ENCODE assay signal across 9 mouse cellular contexts in genomic region chr12:102703441-102703840, GRCm38 (mm10). TPM values are rescaled to one million over a fixed set of nuclear protein-coding genes. Genes with fewer than 3 reads are reported as not detected.
A peak's percentile ranks its signal among the peaks of the same experiment; 100 is the strongest.
DNase-seq lines count a peak whose midpoint lies in the region; ATAC-seq and TF ChIP-seq lines count a peak whose summit lies in the region.
"Had no signal": no experiment of that assay in that cellular context is flagged by ENCODE, and none has a peak within 500 bp of the region (broad histone marks: within the 10 kb centered on the region; RNA-seq: fewer than 3 reads in every experiment).

No protein-coding gene starts in this region.

- H3K4me1 ChIP-seq in lung, embryonic 16.5 days (replicated peaks; ENCODE audit: control insufficient read depth, insufficient read depth, low read length), result peaks cover 28% of the 10 kb centered on the region
- H3K4me1 ChIP-seq in limb, embryonic 10.5 days, result peaks cover 63% of the 10 kb centered on the region
- H3K4me1 ChIP-seq in olfactory bulb, adult 2 months (ENCODE audit: control insufficient read depth, insufficient read depth, low read length), result peaks cover 48% of the 10 kb centered on the region

- no peak for TF ChIP-seq CTCF in olfactory bulb, adult 2 months (IDR thresholded peaks at IDR 0.05; ENCODE audit: insufficient read depth, low read depth, low read length)

- DNase-seq in CD4-positive, CD25-positive, alpha-beta regulatory T cell, adult 2 months (ENCODE audit: low read depth, low spot score), result peak; percentile 17
- no peak for DNase-seq in lung, adult 18-20 months
- no peak for DNase-seq in limb, embryonic 10.5 days (ENCODE audit: low spot score)
- DNase-seq in adrenal gland, postnatal 4 days (ENCODE audit: low spot score in 2 of 2), result no peak

- no peak for TF ChIP-seq POLR2A in olfactory bulb, adult 2 months (IDR thresholded peaks at IDR 0.05; ENCODE audit: insufficient read depth, low read depth, low read length)

- no peaks in the 10 kb centered on the region for H3K36me3 ChIP-seq in lung, embryonic 16.5 days (ENCODE audit: control insufficient read depth, insufficient read depth, low read length)
- no peaks in the 10 kb centered on the region for H3K36me3 ChIP-seq in limb, embryonic 10.5 days

- H3K9me3 ChIP-seq in lung, embryonic 16.5 days (ENCODE audit: control insufficient read depth, low read length), result no peaks in the 10 kb centered on the region
- no peaks in the 10 kb centered on the region for H3K9me3 ChIP-seq in limb, embryonic 10.5 days (replicated peaks)

- peak overlapping the region; percentile 98 for H3K4me2 ChIP-seq in lung, embryonic 16.5 days (ENCODE audit: low read depth, low read length)

- no peak overlapping the region; the same call in 1 of the 2 replicates for H3K9ac ChIP-seq in lung, embryonic 16.5 days (ENCODE audit: low read length)

- no peaks in the 10 kb centered on the region for H3K27me3 ChIP-seq in lung, embryonic 16.5 days (ENCODE audit: control insufficient read depth, insufficient read depth, low read depth, low read length)
- peaks cover 19% of the 10 kb centered on the region; the same call in 1 of the 2 replicates for H3K27me3 ChIP-seq in limb, embryonic 10.5 days (ENCODE audit: low read depth, poor library complexity, severe bottlenecking)

- no peak overlapping the region for H3K27ac ChIP-seq in lung, embryonic 16.5 days (ENCODE audit: low read length)
- peak overlapping the region; percentile 75; the same call in 1 of the 2 replicates for H3K27ac ChIP-seq in limb, embryonic 10.5 days
- peak overlapping the region; percentile 49; the same call in 1 of the 2 replicates for H3K27ac ChIP-seq in olfactory bulb, adult 2 months (ENCODE audit: insufficient read depth, low read depth, low read length)

- 49% methylated on average over 6 of the region's 6 CpGs for WGBS in lung, embryonic 16.5 days
- 60% methylated on average over 6 of the region's 6 CpGs for WGBS in limb, embryonic 10.5 days
- WGBS in olfactory bulb, adult 2 months, result 14% methylated on average over 6 of the region's 6 CpGs

- ATAC-seq in CD4-positive, CD25-positive, alpha-beta regulatory T cell, adult 4 months, result no peak
- ATAC-seq in lung, embryonic 16.5 days (ENCODE audit: low read depth), result no peak
- ATAC-seq in frontal cortex, adult (ENCODE audit: low TSS enrichment), result no peak

- H3K4me3 ChIP-seq in lung, embryonic 16.5 days (ENCODE audit: low read length), result peak overlapping the region; percentile 79
- peak overlapping the region; percentile 80 for H3K4me3 ChIP-seq in limb, embryonic 10.5 days
- H3K4me3 ChIP-seq in olfactory bulb, adult 2 months (ENCODE audit: insufficient read depth, low read depth, low read length), result peak overlapping the region; percentile 96

RNA-seq across cellular contexts. Expression of gene Itpk1, which starts 1.3 kb away (rescaled TPM):
- polyA plus RNA-seq in CD4-positive, CD25-positive, alpha-beta regulatory T cell, adult 4 months (2017; shearing (Covaris generic)), result 10 to 100 TPM; 16.3 to 20.8 TPM
- polyA plus RNA-seq in lung, embryonic 16.5 days (2015; fragmentation: Nextera tagmentation; extraction: Ambion mirVana), result 10.6 and 11.8 TPM in 2 replicates
- polyA plus RNA-seq in limb, embryonic 10.5 days (2016; fragmentation: Nextera tagmentation; extraction: Ambion mirVana), result 9.7 and 11.0 TPM in 2 replicates
- not detected in 2 replicates for polyA plus RNA-seq in olfactory bulb, adult 2 months (2012; ENCODE audit: insufficient read depth, insufficient read length, low replicate concordance, missing spikeins)
- 10 to 100 TPM; 46.6 to 57.7 TPM for total RNA-seq in adrenal gland, postnatal 4 days (2021)

RNA-seq across cellular contexts. Expression of gene Moap1, which starts 40.0 kb away (rescaled TPM):
- 1 to 10 TPM; 4.6 to 9.5 TPM for polyA plus RNA-seq in CD4-positive, CD25-positive, alpha-beta regulatory T cell, adult 4 months (2017; shearing (Covaris generic))
- 22.0 and 24.4 TPM in 2 replicates for polyA plus RNA-seq in lung, embryonic 16.5 days (2015; fragmentation: Nextera tagmentation; extraction: Ambion mirVana)
- polyA plus RNA-seq in limb, embryonic 10.5 days (2016; fragmentation: Nextera tagmentation; extraction: Ambion mirVana), result 34.8 and 38.8 TPM in 2 replicates
- polyA plus RNA-seq in olfactory bulb, adult 2 months (2012; ENCODE audit: insufficient read depth, insufficient read length, low replicate concordance, missing spikeins), result not detected in 2 replicates
- 10 to 100 TPM; 10.1 to 12.2 TPM for total RNA-seq in adrenal gland, postnatal 4 days (2021)

RNA-seq across cellular contexts. Expression of gene Tmem251, which starts 40.1 kb away (rescaled TPM):
- 1 to 10 TPM; 9.7 TPM for polyA plus RNA-seq in CD4-positive, CD25-positive, alpha-beta regulatory T cell, adult 4 months (2017; shearing (Covaris generic))
- 7.4 and 8.0 TPM in 2 replicates for polyA plus RNA-seq in lung, embryonic 16.5 days (2015; fragmentation: Nextera tagmentation; extraction: Ambion mirVana)
- polyA plus RNA-seq in limb, embryonic 10.5 days (2016; fragmentation: Nextera tagmentation; extraction: Ambion mirVana), result 11.7 TPM in 2 replicates
- not detected in 2 replicates for polyA plus RNA-seq in olfactory bulb, adult 2 months (2012; ENCODE audit: insufficient read depth, insufficient read length, low replicate concordance, missing spikeins)
- 1 to 10 TPM; 4.5 to 4.8 TPM for total RNA-seq in adrenal gland, postnatal 4 days (2021)

RNA-seq across cellular contexts. Expression of gene Gm28051, which starts 54.1 kb away (rescaled TPM):
- not detected for polyA plus RNA-seq in CD4-positive, CD25-positive, alpha-beta regulatory T cell, adult 4 months (2017; shearing (Covaris generic))
- polyA plus RNA-seq in lung, embryonic 16.5 days (2015; fragmentation: Nextera tagmentation; extraction: Ambion mirVana), result not detected in 2 replicates
- not detected in 2 replicates for polyA plus RNA-seq in limb, embryonic 10.5 days (2016; fragmentation: Nextera tagmentation; extraction: Ambion mirVana)
- not detected in 2 replicates for polyA plus RNA-seq in olfactory bulb, adult 2 months (2012; ENCODE audit: insufficient read depth, insufficient read length, low replicate concordance, missing spikeins)
- total RNA-seq in adrenal gland, postnatal 4 days (2021), result not detected
- total RNA-seq: left cerebral cortex, postnatal 25 days had no signal

RNA-seq across cellular contexts. Expression of gene Gon7, which starts 54.2 kb away (rescaled TPM):
- polyA plus RNA-seq in CD4-positive, CD25-positive, alpha-beta regulatory T cell, adult 4 months (2017; shearing (Covaris generic)), result 10 to 100 TPM; 27.3 to 32.2 TPM
- 26.4 and 26.9 TPM in 2 replicates for polyA plus RNA-seq in lung, embryonic 16.5 days (2015; fragmentation: Nextera tagmentation; extraction: Ambion mirVana)
- 46.1 and 52.2 TPM in 2 replicates for polyA plus RNA-seq in limb, embryonic 10.5 days (2016; fragmentation: Nextera tagmentation; extraction: Ambion mirVana)
- not detected in 2 replicates for polyA plus RNA-seq in olfactory bulb, adult 2 months (2012; ENCODE audit: insufficient read depth, insufficient read length, low replicate concordance, missing spikeins)
- total RNA-seq in adrenal gland, postnatal 4 days (2021), result 10 to 100 TPM; 11.9 to 16.8 TPM

Comparison
In these comparisons a context has a peak if more than half of its experiments do, and no peak if none do; other contexts are left out.
1. RNA of gene Itpk1, which starts 1.3 kb away (polyA plus RNA-seq): 16.3 to 20.8 TPM in CD4-positive, CD25-positive, alpha-beta regulatory T cell, adult 4 months, 10.6 to 11.8 TPM in lung, embryonic 16.5 days and 9.7 to 11.0 TPM in limb, embryonic 10.5 days; not detected in olfactory bulb, adult 2 months; every median in the first group is over 10 times any median in the second.
2. Peak in every context shown above with its lines, with median percentiles within 50 percentile points of each other: H3K4me3 ChIP-seq.